Mouse (Mus musculus) bone marrow macrophage, adult 2 months (primary cell): ENCODE data around the gene Rusc2. TPM values are rescaled to one million over a fixed set of nuclear protein-coding genes. Genes with fewer than 3 reads are reported as not detected.

Source experiments
- H3K27ac ChIP-seq: 2 replicates; pipeline ENCODE4 v1.5.1; 2012; ENCODE audit warnings: low read depth, low read length; ENCODE audit not compliant: insufficient read depth
- H3K4me1 ChIP-seq: 2 replicates; pipeline ENCODE4 v1.6.1; 2012; ENCODE audit warnings: low read length; ENCODE audit not compliant: control insufficient read depth, insufficient read depth
- H3K4me3 ChIP-seq: 2 replicates; pipeline ENCODE4 v1.5.1; 2012; ENCODE audit warnings: mild to moderate bottlenecking, low read length, moderate library complexity; ENCODE audit not compliant: insufficient read depth
- CTCF ChIP-seq: IDR thresholded peaks from 2 replicates; pipeline ENCODE4 v1.5.1; 2012; ENCODE audit warnings: low read depth, mild to moderate bottlenecking, low read length, moderate library complexity
- POLR2A ChIP-seq: IDR thresholded peaks from 2 replicates; pipeline ENCODE4 v1.6.1; 2012; ENCODE audit warnings: mild to moderate bottlenecking, low read depth, low read length, borderline replicate concordance
- polyA plus RNA-seq: library from polyadenylated mRNA; stranded (reverse); fragments of >200 nt; gene quantifications from 2 replicates; pipeline ENCODE4 v1.2.4, GENCODE M21; 2012; ENCODE audit not compliant: missing spikeins, insufficient read depth, insufficient read length

The Rusc2 gene
- polyA plus RNA-seq = 40.0 and 44.3 TPM in 2 replicates

- H3K4me3 ChIP-seq = peak within 1 kb of the TSS; percentile 95
- peaks cover 7% of the 10 kb centered on the region for H3K4me1 ChIP-seq
- peak within 1 kb of the TSS; percentile 91 for H3K27ac ChIP-seq
- TF ChIP-seq POLR2A = peak; percentile 56; the same call in 1 of the 2 replicates
- TF ChIP-seq CTCF = 0 out of 2 replicates have a peak, but pooled peaks have one; percentile 3
These were observed at the start of gene Rusc2 for GRCm38 (mm10) chr4:43381408-43382154. Gene Rusc2, plus strand, starts transcription at chr4:43381979.

- Histone ChIP-seq H3K4me1 (no peaks in the 10 kb centered on the region), H3K4me3 (no peak overlapping the region)
- TF ChIP-seq POLR2A = no peak
- TF ChIP-seq CTCF = no peak
These were observed 47.0 kb upstream of the Rusc2 start for GRCm38 (mm10) chr4:43334771-43335170.

GRCm38 (mm10) chr4:43336176-43336575 is 45.6 kb upstream of the Rusc2 start:
- Histone ChIP-seq H3K4me1 (no peaks in the 10 kb centered on the region), H3K27ac (no peak overlapping the region), H3K4me3 (no peak overlapping the region)
- TF ChIP-seq POLR2A = no peak
- TF ChIP-seq CTCF = no peak

More at GRCm38 (mm10) chr4:43334771-43335170, 47.0 kb upstream of the Rusc2 start:
- no peak overlapping the region for H3K27ac ChIP-seq

- Histone ChIP-seq H3K27ac (no peak overlapping the region), H3K4me3 (no peak overlapping the region), H3K4me1 (no peaks in the 10 kb centered on the region)
- TF ChIP-seq POLR2A (no peak), CTCF (no peak)
These were observed 41.5 kb upstream of the Rusc2 start for GRCm38 (mm10) chr4:43340096-43340804.

GRCm38 (mm10) chr4:43341276-43341891 is 40.4 kb upstream of the Rusc2 start:
- Histone ChIP-seq H3K4me1 (no peaks in the 10 kb centered on the region), H3K4me3 (no peak overlapping the region), H3K27ac (no peak overlapping the region)
- no peak for TF ChIP-seq CTCF
- no peak for TF ChIP-seq POLR2A

- Histone ChIP-seq H3K4me3 (no peak overlapping the region), H3K4me1 (no peaks in the 10 kb centered on the region), H3K27ac (no peak overlapping the region)
- TF ChIP-seq POLR2A = no peak
- no peak for TF ChIP-seq CTCF
These were observed 39.3 kb upstream of the Rusc2 start for GRCm38 (mm10) chr4:43342443-43342842.

GRCm38 (mm10) chr4:43344932-43345331 is 36.8 kb upstream of the Rusc2 start:
- H3K27ac ChIP-seq = no peak overlapping the region
- no peak overlapping the region for H3K4me3 ChIP-seq
- TF ChIP-seq CTCF (no peak), POLR2A (no peak)
- H3K4me1 ChIP-seq = no peaks in the 10 kb centered on the region; the same call in 1 of the 2 replicates

GRCm38 (mm10) chr4:43349206-43349605 is 32.6 kb upstream of the Rusc2 start:
- H3K27ac ChIP-seq = no peak overlapping the region
- H3K4me1 ChIP-seq = peaks cover 7% of the 10 kb centered on the region
- H3K4me3 ChIP-seq = no peak overlapping the region
- TF ChIP-seq POLR2A (no peak), CTCF (no peak)

GRCm38 (mm10) chr4:43350038-43350560 is 31.7 kb upstream of the Rusc2 start:
- Histone ChIP-seq H3K27ac (no peak overlapping the region), H3K4me1 (peaks cover 7% of the 10 kb centered on the region), H3K4me3 (no peak overlapping the region)
- TF ChIP-seq CTCF (no peak), POLR2A (no peak)
